10 mouse cellular contexts compared by ENCODE assay signal in the genomic region with DNA sequence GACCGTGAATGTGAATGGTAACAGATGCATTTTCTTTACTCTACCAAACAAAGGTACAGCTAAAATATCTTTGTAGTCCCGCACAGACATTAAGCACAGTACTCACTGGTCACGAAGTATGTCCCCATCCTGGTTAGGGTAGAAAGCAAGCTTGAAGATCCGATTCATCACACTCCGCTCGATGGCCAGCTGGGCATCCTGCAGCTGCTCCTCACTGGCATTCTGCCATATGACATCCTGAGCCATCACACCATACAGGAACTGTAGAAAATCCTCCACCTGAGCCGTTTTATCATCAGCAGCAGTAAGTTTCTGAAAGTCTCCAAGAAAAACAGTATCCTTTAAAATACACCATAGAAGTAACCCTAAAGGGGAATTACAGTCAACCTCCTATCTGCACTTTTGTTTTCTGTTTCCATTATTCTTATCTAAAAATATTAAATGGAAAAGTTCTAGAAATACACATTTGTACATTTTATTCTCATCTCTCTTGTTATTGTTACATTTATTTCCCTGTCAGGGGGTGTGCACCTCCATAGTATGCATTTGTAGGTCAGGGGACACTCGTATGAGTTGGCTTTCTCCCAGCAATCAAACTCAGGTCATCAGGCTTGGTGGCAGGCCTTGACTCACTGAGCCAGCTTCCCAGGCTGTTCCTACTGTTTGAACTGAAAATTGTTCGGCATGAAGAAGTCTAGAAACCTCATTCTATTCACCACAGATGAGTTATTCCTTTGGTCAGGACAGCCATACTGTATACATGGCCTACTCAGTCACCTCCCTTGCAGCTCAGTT.
"Had no signal": no experiment of that assay in that cellular context is flagged by ENCODE, and none has a peak within 500 bp of the region (broad histone marks: within the 10 kb centered on the region; RNA-seq: fewer than 3 reads in every experiment).

No protein-coding gene starts in this region.

- H3K4me3 ChIP-seq: kidney, embryonic 15.5 days; limb, embryonic 15.5 days; liver, embryonic 12.5 days; midbrain, embryonic 12.5 days; myocyte had no signal

- H3K27ac ChIP-seq: kidney, embryonic 15.5 days; limb, embryonic 15.5 days; liver, embryonic 12.5 days; midbrain, embryonic 12.5 days; stomach, postnatal 0 days had no signal

- ATAC-seq: liver, embryonic 12.5 days had no signal

- DNase-seq: kidney, postnatal 14 days; lung, embryonic 14.5 days; lung, postnatal 10 days; lung, postnatal 4 days had no signal

- H3K27me3 ChIP-seq: kidney, embryonic 15.5 days; limb, embryonic 15.5 days; liver, embryonic 12.5 days; midbrain, embryonic 12.5 days had no signal

- H3K9ac ChIP-seq: kidney, embryonic 15.5 days; limb, embryonic 15.5 days; liver, embryonic 12.5 days; lung, embryonic 14.5 days; midbrain, embryonic 12.5 days had no signal

- H3K4me2 ChIP-seq: kidney, embryonic 15.5 days; limb, embryonic 15.5 days; liver, embryonic 12.5 days; lung, embryonic 14.5 days; midbrain, embryonic 12.5 days had no signal

- H3K4me1 ChIP-seq: kidney, embryonic 15.5 days; limb, embryonic 15.5 days; liver, embryonic 12.5 days; midbrain, embryonic 12.5 days had no signal

- H3K9me3 ChIP-seq: kidney, embryonic 15.5 days; limb, embryonic 15.5 days; liver, embryonic 12.5 days; midbrain, embryonic 12.5 days had no signal
